Mouse (Mus musculus) kidney, adult 11 months (tissue): ENCODE measurements around the gene Phospho2.
A peak's percentile ranks its signal among the peaks of the same experiment; 100 is the strongest.
"Not testable (repeated sequence)": the region's sequence is repeated elsewhere in the genome, so short reads cannot be mapped to it uniquely, and the experiment has no call there.

Source experiments
- DNase-seq: peaks from one replicate; pipeline ENCODE4 v3.0.0; 2022

The Phospho2 gene

GRCm38 (mm10) chr2:69789429-69790069, at the start of gene Phospho2, which contains the start of gene Ccdc173:
TSS of gene Phospho2 (plus strand) at chr2:69789623.
TSS of gene Ccdc173 (minus strand) at chr2:69789575.
- peak; percentile 98 for DNase-seq

GRCm38 (mm10) chr2:69745091-69745490, 44.3 kb upstream of the Phospho2 start:
- DNase-seq, result no peak

GRCm38 (mm10) chr2:69760980-69761379, 28.4 kb upstream of the Phospho2 start:
- no peak for DNase-seq

- no peak for DNase-seq
Observed at GRCm38 (mm10) chr2:69763340-69763739, 26.1 kb upstream of the Phospho2 start.

- DNase-seq, result no peak
Observed at GRCm38 (mm10) chr2:69764716-69765115, 24.7 kb upstream of the Phospho2 start.

DNA sequence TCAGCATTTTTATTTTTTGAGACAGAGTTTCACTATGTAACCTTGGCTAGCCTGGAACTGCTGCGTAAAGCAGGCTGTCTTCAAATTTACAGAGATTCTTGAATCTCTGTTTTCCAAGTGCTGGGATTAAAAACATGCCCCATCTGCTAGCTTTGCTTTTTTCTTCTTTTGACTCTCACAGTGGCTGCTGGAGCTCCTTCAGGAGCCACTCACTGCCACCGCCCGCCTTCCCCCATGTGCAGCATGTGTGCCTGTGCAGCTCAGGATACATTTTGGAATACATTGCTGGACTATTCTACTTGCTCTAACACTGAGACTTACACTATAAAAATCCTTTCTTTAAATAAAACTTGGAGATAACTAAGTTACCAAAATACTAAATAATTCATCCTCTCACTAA, 16.1 kb upstream of the Phospho2 start:
- DNase-seq, result no peak

DNA sequence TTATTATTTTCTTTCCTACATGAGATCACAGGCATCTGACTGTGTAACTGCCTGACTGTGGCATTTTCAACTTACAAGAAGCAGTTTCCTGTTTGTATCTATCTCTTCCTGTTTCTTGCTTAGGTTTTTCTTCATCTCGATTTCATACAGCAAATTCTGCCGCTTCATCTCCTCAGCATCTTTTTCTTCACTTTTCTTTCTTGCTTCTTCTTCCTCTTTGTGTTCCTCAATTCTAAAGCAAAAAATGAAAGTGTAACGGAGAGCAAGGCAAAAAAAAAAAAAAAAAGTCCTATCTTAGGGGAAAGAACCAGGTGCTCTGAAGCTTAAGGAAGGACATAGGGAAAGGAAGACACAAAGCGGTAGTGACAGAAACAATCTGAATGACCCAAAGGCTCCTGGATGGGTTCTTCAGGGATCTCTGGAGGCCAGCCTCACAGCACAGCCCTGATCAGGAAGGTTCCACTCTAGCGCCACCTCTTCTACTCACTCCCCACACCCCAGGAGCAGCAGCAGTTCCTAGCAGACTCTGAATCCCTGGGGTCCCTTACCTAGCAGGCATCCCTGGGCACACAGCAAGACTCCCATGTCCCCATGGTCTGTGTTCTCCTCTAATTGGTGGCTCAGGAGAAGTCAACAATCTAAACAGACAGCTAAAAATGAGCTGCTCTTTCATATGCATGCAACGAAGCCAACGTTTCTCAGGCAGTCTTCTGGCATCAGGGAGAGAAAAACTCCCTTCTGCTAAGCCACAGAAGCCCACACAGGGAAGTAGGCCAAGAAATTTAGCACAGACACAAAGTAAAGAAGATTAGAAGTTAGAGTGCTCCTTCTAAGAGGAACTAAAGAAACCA, 11.2 kb upstream of the Phospho2 start:
- DNase-seq, result no peak

DNA sequence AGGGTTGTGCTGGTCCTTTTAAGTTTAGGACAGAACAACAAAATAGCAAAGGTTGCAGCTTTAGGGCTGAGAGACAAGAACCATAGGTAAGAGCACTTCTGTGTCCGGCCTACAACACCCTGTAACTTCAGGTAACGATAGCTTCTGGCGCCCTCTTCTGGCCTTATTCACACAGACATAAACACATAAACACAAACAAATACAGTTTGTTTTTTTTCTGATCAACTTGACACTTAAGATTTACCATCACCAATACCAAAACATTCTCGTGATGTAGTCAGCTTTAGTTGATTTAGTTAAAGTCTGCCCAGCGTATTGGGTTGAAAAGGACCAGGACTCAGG, 10.6 kb upstream of the Phospho2 start:
- DNase-seq, result no peak

DNA sequence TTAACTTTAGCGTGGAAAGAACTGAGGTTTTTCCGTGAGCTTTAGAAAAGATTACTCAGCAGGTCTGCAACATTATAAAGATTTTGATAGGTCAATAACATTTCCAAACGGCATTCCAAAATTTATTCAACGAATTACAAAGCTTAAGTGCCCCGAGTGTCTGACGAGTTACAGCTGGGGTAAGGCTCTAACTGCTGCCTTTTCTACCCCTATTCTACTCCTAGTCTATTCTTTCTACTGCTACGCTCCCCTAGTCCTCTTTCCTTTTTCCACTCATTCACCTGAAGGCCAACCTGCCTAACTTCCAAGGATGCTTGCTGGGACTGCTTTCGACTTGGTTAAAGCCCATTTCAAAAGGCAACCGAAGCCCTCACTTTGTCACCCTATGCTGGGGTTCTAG, 449 bp upstream of the Phospho2 start:
- DNase-seq, result no peak

GRCm38 (mm10) chr2:69790285-69790684, 862 bp downstream of the Phospho2 start:
- DNase-seq, result peak; percentile 84

DNA sequence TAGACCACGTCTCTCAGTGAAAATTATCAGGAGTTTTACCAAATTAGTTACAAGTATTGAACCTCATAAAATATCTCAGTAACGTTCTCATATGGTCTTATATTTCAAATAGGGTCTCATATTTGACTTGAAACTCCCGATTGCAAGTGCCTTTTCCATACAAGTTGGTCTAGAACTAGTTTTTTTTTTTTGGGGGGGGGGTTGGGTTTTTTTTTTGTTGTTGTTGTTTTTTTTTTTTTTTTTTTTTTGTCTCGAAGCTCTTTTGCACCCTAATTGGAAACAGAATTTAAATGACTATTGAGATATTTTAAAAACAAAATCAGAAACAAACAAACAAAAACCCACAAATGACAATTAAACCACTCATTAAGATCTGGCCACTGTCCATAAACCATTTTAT, 1.3 kb downstream of the Phospho2 start:
- DNase-seq, result no peak

DNA sequence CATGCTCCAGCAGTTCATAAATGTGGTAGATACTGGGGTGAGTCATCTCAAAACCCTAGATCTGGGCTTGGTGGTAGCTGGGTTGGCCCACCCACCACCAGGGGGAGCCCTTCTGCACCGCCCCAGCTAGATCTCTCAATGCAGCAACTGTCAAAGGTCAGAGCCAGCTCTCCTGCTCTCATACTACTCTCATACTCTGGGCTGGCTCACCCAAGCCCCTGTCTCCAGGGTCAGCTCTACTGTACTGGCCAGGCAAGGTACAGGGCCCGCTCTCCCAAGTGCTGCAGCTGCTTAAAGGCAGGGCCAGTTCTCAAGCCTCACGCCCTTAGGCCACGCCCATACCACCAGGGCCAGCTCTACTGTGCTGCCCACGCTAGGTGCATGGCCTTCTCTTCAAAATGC, 13.5 kb downstream of the Phospho2 start:
- DNase-seq, result peak; percentile 49

GRCm38 (mm10) chr2:69803756-69804155, 14.3 kb downstream of the Phospho2 start:
- no peak for DNase-seq

- DNase-seq, result not testable (repeated sequence)
Observed at GRCm38 (mm10) chr2:69804663-69805062, 15.2 kb downstream of the Phospho2 start.

DNA sequence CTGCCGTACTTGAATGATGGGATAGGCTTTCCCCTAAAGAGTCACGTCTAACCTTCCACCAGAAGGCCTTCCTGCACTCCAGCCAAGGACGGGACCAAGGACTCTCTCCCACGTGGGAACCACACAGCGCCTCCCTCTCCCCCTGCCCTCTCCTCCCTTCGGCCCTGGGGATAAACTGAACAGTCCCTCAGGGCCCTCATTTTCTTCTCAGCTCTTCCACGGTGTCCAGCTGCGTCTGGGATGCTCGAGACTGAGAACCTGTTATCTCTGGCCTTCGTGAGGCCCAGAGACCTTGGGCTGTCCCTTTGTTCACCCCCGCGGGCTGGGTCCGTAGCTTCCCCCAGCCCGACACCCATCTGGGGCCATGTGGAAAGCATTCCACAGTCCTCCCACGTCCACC, 20.7 kb downstream of the Phospho2 start:
- no peak for DNase-seq

DNA sequence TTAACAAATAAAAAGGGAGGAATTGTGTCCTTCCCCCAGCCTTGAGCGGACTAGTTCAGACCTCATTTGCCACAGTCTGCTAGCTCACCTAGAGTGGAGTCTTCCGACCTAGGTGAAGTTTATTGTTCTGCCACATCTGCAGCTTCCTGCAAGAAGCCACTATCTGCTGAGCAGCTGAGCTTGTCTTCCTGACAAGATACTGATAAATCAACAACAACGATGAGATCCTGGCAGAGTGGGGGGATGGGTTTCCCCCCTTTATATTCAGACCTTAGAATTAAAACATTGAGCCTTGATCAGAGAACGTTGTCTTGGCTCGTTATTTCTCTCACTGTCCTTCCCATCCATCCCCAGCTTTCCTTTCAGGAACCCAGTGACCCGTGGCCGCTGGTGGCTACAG, 21.9 kb downstream of the Phospho2 start:
- not testable (repeated sequence) for DNase-seq

DNA sequence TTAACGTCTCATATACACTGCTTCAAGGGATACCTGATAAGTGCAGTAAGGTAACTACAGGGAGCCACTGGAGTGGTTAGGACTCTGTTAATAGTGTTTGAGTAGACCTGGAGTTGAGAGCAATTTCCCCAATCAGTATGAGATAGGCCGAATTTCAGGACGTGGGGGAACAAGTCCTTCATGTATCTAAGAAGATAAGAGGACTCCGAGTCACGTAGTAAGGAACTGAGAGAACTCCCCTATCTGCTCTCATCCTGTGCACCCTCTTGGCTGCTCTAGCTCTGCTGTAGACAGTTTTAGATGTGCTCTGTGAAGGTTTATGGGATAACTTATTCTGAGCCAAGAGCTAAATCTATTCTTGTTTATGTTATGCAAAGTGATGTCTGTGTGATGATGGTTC, 27.2 kb downstream of the Phospho2 start:
- no peak for DNase-seq

- no peak for DNase-seq
Observed at GRCm38 (mm10) chr2:69818350-69819085, 29.1 kb downstream of the Phospho2 start.

DNA sequence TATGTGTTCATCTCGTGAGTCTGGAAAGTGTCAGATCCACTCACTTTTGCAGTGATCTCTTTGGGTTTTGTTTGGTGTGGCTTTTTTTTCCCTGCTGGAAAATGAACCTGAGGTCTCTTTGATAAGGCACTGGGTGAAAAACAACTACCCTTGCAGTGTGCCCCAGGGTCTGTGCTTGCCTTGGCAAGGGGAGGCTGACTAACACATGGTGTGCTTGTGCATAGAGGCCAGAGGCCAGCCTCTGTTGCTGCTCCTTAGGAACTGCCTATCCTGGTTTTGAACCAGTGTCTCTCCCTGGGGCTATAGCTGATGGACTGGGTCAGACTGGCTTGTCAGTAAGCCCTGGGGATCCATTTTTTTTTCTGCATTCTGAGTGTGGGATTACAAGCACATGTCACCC, 30.8 kb downstream of the Phospho2 start:
- no peak for DNase-seq

DNA sequence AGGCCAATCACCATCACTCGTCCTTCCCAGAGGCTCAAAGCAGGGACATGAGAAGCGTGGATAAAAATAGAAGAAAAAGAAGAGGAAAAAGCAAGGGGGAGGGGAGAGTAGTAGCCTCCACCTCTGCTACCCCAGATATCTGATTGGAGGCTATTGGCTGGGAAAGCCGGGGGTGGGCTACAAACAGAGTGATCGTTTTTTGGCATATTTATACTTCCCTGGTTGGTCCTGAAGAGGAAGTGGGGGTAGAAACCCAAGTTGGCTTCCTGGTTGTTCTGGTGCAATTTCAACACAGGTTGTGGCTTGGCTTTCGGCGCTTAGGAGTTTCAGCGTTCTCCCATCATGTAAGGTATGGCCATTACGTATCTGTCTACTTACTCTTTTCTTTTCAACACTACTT, 32.3 kb downstream of the Phospho2 start, which contains the start of gene Klhl23:
Gene Klhl23 (plus strand): TSS at position 234 of the 400 bp plus-strand sequence.
- no peak for DNase-seq

DNA sequence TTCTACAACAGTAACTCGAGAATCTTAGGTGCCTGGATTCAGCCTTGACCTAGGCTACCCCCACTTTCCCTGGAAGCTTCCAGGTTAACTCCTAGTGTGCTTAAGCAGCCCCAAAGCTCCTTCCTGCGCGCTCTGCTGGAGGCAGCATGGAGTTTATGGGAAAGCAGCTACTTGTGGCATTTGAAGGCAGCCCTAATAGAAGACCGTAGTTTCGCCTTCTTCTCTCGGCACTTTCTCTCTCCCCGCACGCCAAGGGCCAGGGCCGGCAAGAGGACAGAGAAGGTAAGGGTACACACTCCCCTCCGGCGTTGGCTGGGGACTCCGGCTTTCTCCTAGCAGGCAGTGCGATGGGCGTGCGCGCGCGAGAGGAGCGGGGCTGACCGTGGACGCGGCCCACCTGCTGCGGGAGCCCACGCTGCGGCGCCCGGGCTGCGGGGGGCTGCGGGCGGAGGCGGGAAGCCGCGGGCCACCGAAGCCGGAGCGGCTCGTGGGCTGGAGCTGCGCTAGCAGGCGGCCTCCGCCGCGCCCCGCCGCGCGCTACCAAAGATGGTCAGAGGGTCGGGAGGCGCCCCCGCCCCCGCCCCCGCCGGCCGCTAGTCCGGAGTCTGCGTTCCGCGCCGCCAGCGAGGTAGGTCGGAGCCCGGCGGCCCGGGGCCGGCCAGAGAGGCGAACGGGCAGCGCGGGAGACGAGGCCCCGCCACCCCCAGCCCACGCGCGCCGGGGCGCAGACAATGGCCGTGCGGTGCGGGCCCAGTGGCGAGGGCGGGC, 33.1 kb downstream of the Phospho2 start:
- no peak for DNase-seq

- no peak for DNase-seq
Observed at GRCm38 (mm10) chr2:69823129-69823677, 33.8 kb downstream of the Phospho2 start.

DNA sequence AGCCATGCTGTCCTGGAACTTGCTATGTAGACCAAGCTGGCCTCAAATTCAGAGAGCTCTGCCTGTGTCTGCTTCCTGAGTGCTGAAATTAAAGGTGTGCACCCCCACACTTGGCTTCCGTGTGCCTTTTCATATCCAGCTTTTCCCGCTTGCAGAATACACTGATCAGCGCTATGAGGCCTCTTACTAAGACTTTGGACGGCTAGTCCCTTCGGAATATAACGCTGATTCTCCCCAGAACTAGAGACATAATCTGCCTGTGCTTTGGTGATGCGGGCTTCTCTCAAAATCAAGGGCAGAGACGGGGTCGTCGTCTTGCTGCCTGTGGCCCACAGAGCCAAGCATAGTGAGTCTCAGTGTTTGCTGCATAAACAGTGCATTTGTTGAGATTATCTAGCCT, 36.5 kb downstream of the Phospho2 start:
- DNase-seq, result no peak
